Mouse (Mus musculus): ENCODE measurements around the gene AI597479. TPM values are rescaled to one million over a fixed set of nuclear protein-coding genes. Genes with fewer than 3 reads are reported as not detected.

AI597479 gene
- polyA plus RNA-seq, 1 experiment: 6.3 TPM

DNA sequence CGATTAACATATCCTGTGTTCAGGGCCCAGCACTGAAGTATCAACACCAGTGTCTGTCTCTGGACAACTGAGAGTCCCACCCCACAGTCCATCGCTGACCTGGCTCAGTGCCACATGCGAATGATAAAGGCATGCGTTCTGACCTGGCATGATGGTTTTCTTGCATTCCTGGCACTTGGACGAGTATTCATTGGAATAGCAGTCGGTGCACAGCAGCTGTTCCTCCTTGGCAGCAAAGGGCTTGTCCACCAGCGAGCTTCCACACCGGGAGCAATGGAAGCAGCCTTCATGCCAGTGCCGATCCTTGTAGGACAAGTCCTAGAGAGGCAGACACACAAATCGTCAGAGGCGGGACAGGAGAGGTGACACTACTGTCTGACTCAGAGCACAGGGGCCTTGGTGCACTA, 43.0 kb downstream of the AI597479 start:
- DNase-seq: no peak
- Histone ChIP-seq H3K27me3 (ENCODE audit: control insufficient read depth, insufficient read depth, low read length) (no peaks in the 10 kb centered on the region), H3K27ac (ENCODE audit: control insufficient read depth, insufficient read depth, low read length) (no peak overlapping the region), H3K36me3 (ENCODE audit: control insufficient read depth, insufficient read depth, low read length) (no peaks in the 10 kb centered on the region), H3K4me1 (replicated peaks; ENCODE audit: control insufficient read depth, insufficient read depth, low read length) (no peaks in the 10 kb centered on the region), H3K4me3 (ENCODE audit: control insufficient read depth, insufficient read depth, low read length) (no peak overlapping the region)
- 97% methylated on average over 11 of the region's 11 CpGs for WGBS
- TF ChIP-seq POLR2A (IDR thresholded peaks at IDR 0.05; ENCODE audit: control insufficient read depth, extremely low read depth, insufficient read depth, low read length, poor library complexity) (no peak), CTCF (IDR thresholded peaks at IDR 0.05; ENCODE audit: borderline replicate concordance, control insufficient read depth, extremely low read depth, insufficient read depth, low read length, poor library complexity) (no peak)

DNA sequence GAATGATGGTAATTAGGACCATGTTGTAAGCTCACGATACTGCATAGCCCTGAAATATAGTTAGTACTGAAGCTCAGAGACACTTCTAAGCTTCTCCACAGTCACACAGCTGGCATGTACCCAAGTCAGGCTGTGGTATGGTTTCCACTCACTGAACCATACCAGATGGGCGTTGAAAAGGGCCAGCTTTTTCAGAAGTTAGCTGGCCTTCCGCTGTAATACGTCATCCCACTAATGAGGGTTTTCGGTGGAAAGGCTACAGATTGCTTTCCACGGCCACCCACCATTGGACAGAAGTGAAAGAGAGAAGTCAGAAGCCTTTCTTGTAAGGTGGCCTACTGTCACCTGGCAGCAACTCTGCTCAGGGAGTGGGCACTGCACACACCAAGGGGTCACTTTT, 44.3 kb downstream of the AI597479 start:
- no peak for DNase-seq
- Histone ChIP-seq H3K4me1 (replicated peaks; ENCODE audit: control insufficient read depth, insufficient read depth, low read length) (no peaks in the 10 kb centered on the region), H3K4me3 (ENCODE audit: control insufficient read depth, insufficient read depth, low read length) (no peak overlapping the region), H3K27me3 (ENCODE audit: control insufficient read depth, insufficient read depth, low read length) (no peaks in the 10 kb centered on the region), H3K36me3 (ENCODE audit: control insufficient read depth, insufficient read depth, low read length) (no peaks in the 10 kb centered on the region), H3K27ac (ENCODE audit: control insufficient read depth, insufficient read depth, low read length) (no peak overlapping the region)
- TF ChIP-seq POLR2A (IDR thresholded peaks at IDR 0.05; ENCODE audit: control insufficient read depth, extremely low read depth, insufficient read depth, low read length, poor library complexity) (no peak), CTCF (IDR thresholded peaks at IDR 0.05; ENCODE audit: borderline replicate concordance, control insufficient read depth, extremely low read depth, insufficient read depth, low read length, poor library complexity) (no peak)
- WGBS: 92% methylated on average over 6 of the region's 6 CpGs

DNA sequence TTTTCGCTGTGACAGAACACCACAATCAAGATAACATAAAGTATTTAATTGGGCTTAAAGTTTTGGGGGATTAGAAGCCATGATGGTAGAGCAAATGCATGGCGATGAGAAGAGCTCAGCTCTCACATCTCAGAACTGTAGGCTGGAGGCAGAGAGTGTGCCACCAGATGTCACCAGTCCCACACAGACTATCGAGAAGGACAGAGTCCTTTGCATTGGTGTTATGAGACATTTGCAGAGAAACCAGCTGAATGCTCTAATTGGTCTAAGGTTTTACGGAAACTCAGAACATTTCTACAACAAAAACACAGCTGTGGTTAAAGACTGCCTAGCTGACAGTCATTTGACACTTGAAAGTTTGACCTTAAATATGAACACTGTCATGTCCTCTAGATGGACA, 44.8 kb downstream of the AI597479 start:
- Histone ChIP-seq H3K36me3 (ENCODE audit: control insufficient read depth, insufficient read depth, low read length) (no peaks in the 10 kb centered on the region), H3K27me3 (ENCODE audit: control insufficient read depth, insufficient read depth, low read length) (no peaks in the 10 kb centered on the region), H3K4me3 (ENCODE audit: control insufficient read depth, insufficient read depth, low read length) (no peak overlapping the region), H3K27ac (ENCODE audit: control insufficient read depth, insufficient read depth, low read length) (no peak overlapping the region), H3K4me1 (replicated peaks; ENCODE audit: control insufficient read depth, insufficient read depth, low read length) (no peaks in the 10 kb centered on the region)
- TF ChIP-seq POLR2A (IDR thresholded peaks at IDR 0.05; ENCODE audit: control insufficient read depth, extremely low read depth, insufficient read depth, low read length, poor library complexity) (no peak), CTCF (IDR thresholded peaks at IDR 0.05; ENCODE audit: borderline replicate concordance, control insufficient read depth, extremely low read depth, insufficient read depth, low read length, poor library complexity) (no peak)
- DNase-seq: no peak
- WGBS: 91% methylated on average over 4 of the region's 4 CpGs

GRCm38 (mm10) chr1:43143791-43144190, 45.3 kb downstream of the AI597479 start:
- H3K4me3 ChIP-seq (ENCODE audit: control insufficient read depth, insufficient read depth, low read length): no peak overlapping the region
- no peak overlapping the region for H3K27ac ChIP-seq (ENCODE audit: control insufficient read depth, insufficient read depth, low read length)
- no peaks in the 10 kb centered on the region for H3K36me3 ChIP-seq (ENCODE audit: control insufficient read depth, insufficient read depth, low read length)
- no peak for TF ChIP-seq CTCF (IDR thresholded peaks at IDR 0.05; ENCODE audit: borderline replicate concordance, control insufficient read depth, extremely low read depth, insufficient read depth, low read length, poor library complexity)
- no peak for TF ChIP-seq POLR2A (IDR thresholded peaks at IDR 0.05; ENCODE audit: control insufficient read depth, extremely low read depth, insufficient read depth, low read length, poor library complexity)
- WGBS: 95% methylated on average over 4 of the region's 4 CpGs
- H3K4me1 ChIP-seq (replicated peaks; ENCODE audit: control insufficient read depth, insufficient read depth, low read length): no peaks in the 10 kb centered on the region
- no peaks in the 10 kb centered on the region for H3K27me3 ChIP-seq (ENCODE audit: control insufficient read depth, insufficient read depth, low read length)
- no peak for DNase-seq

- DNase-seq: no peak
- TF ChIP-seq CTCF (IDR thresholded peaks at IDR 0.05; ENCODE audit: borderline replicate concordance, control insufficient read depth, extremely low read depth, insufficient read depth, low read length, poor library complexity) (no peak), POLR2A (IDR thresholded peaks at IDR 0.05; ENCODE audit: control insufficient read depth, extremely low read depth, insufficient read depth, low read length, poor library complexity) (no peak)
- H3K4me1 ChIP-seq (replicated peaks; ENCODE audit: control insufficient read depth, insufficient read depth, low read length): no peaks in the 10 kb centered on the region
- H3K4me3 ChIP-seq (ENCODE audit: control insufficient read depth, insufficient read depth, low read length): no peak overlapping the region
- no peak overlapping the region for H3K27ac ChIP-seq (ENCODE audit: control insufficient read depth, insufficient read depth, low read length)
- H3K27me3 ChIP-seq (ENCODE audit: control insufficient read depth, insufficient read depth, low read length): no peaks in the 10 kb centered on the region
- no peaks in the 10 kb centered on the region for H3K36me3 ChIP-seq (ENCODE audit: control insufficient read depth, insufficient read depth, low read length)
- WGBS: 71% methylated on average over 8 of the region's 8 CpGs
Observed at GRCm38 (mm10) chr1:43144338-43144906, 45.9 kb downstream of the AI597479 start.

- H3K4me1 ChIP-seq (replicated peaks; ENCODE audit: control insufficient read depth, insufficient read depth, low read length): no peaks in the 10 kb centered on the region
- H3K27ac ChIP-seq (ENCODE audit: control insufficient read depth, insufficient read depth, low read length): no peak overlapping the region
- no peaks in the 10 kb centered on the region for H3K36me3 ChIP-seq (ENCODE audit: control insufficient read depth, insufficient read depth, low read length)
- H3K4me3 ChIP-seq (ENCODE audit: control insufficient read depth, insufficient read depth, low read length): no peak overlapping the region
- H3K27me3 ChIP-seq (ENCODE audit: control insufficient read depth, insufficient read depth, low read length): no peaks in the 10 kb centered on the region
- 77% methylated on average over 6 of the region's 6 CpGs for WGBS
- DNase-seq: no peak
- TF ChIP-seq POLR2A (IDR thresholded peaks at IDR 0.05; ENCODE audit: control insufficient read depth, extremely low read depth, insufficient read depth, low read length, poor library complexity) (no peak), CTCF (IDR thresholded peaks at IDR 0.05; ENCODE audit: borderline replicate concordance, control insufficient read depth, extremely low read depth, insufficient read depth, low read length, poor library complexity) (no peak)
Observed at GRCm38 (mm10) chr1:43145388-43145787, 46.9 kb downstream of the AI597479 start.

GRCm38 (mm10) chr1:43147474-43147873, 49.0 kb downstream of the AI597479 start:
- H3K27me3 ChIP-seq (ENCODE audit: control insufficient read depth, insufficient read depth, low read length): no peaks in the 10 kb centered on the region
- no peak for DNase-seq
- no peaks in the 10 kb centered on the region for H3K4me1 ChIP-seq (replicated peaks; ENCODE audit: control insufficient read depth, insufficient read depth, low read length)
- no peak for TF ChIP-seq POLR2A (IDR thresholded peaks at IDR 0.05; ENCODE audit: control insufficient read depth, extremely low read depth, insufficient read depth, low read length, poor library complexity)
- no peak for TF ChIP-seq CTCF (IDR thresholded peaks at IDR 0.05; ENCODE audit: borderline replicate concordance, control insufficient read depth, extremely low read depth, insufficient read depth, low read length, poor library complexity)
- H3K36me3 ChIP-seq (ENCODE audit: control insufficient read depth, insufficient read depth, low read length): no peaks in the 10 kb centered on the region
- WGBS: 93% methylated on average over 2 of the region's 2 CpGs
- H3K27ac ChIP-seq (ENCODE audit: control insufficient read depth, insufficient read depth, low read length): no peak overlapping the region
- H3K4me3 ChIP-seq (ENCODE audit: control insufficient read depth, insufficient read depth, low read length): no peak overlapping the region

All from thymus, adult 2 months (tissue).